Mouse (Mus musculus) cerebellum, adult 2 months (tissue): ENCODE data around the gene Slc6a20a. TPM values are rescaled to one million over a fixed set of nuclear protein-coding genes. Genes with fewer than 3 reads are reported as not detected.
"Not testable (repeated sequence)": the region's sequence is repeated elsewhere in the genome, so short reads cannot be mapped to it uniquely, and the experiment has no call there.

Experiments
- DNase-seq, 2 experiments: peaks; one replicate each; pipeline ENCODE4 v3.0.0; 2021
- H3K27ac ChIP-seq: fragments of 200-500 bp; 2 replicates; pipeline ENCODE4 v1.5.1; 2012; ENCODE audit warnings: low read length, control low read depth, inconsistent platforms; ENCODE audit not compliant: insufficient read depth
- H3K27me3 ChIP-seq: fragments of 200-500 bp; 2 replicates; pipeline ENCODE4 v1.6.1; 2012; ENCODE audit warnings: inconsistent platforms, mild to moderate bottlenecking, low read length, moderate library complexity; ENCODE audit not compliant: control insufficient read depth, insufficient read depth
- H3K4me1 ChIP-seq: fragments of 200-500 bp; 2 replicates; pipeline ENCODE4 v1.6.1; 2011; ENCODE audit warnings: low read length; ENCODE audit not compliant: control insufficient read depth, insufficient read depth
- H3K4me3 ChIP-seq: fragments of 200-500 bp; replicated peaks from 2 replicates; pipeline ENCODE3; 2011; ENCODE audit warnings: mild to moderate bottlenecking, low read depth, low read length, control low read depth; ENCODE audit not compliant: insufficient read depth
- CTCF ChIP-seq: fragments of 200-500 bp; IDR thresholded peaks from 2 replicates; pipeline ENCODE4 v1.5.1; 2011; ENCODE audit warnings: low read depth, mild to moderate bottlenecking, control low read depth, low read length, moderate library complexity, borderline replicate concordance; ENCODE audit not compliant: insufficient read depth
- POLR2A ChIP-seq: fragments of 200-500 bp; IDR thresholded peaks from 2 replicates; pipeline ENCODE4 v1.6.1; 2011; ENCODE audit warnings: low read length, control low read depth, borderline replicate concordance; ENCODE audit not compliant: insufficient read depth
- WGBS: fragments of 180-500 bp; shearing (Covaris S2); methylation state at CpG from one replicate; pipeline ENCODE4 v1.1.7; 2018; 5-methylcytosine and 5-hydroxymethylcytosine counted together
- polyA plus RNA-seq: library from polyadenylated mRNA; depleted of rRNA; stranded (reverse); fragments of >200 nt; gene quantifications from 2 replicates; pipeline ENCODE4 v1.2.3, GENCODE M21; 2012

The Slc6a20a gene
- polyA plus RNA-seq, 1 experiment: 10.8 TPM

DNA sequence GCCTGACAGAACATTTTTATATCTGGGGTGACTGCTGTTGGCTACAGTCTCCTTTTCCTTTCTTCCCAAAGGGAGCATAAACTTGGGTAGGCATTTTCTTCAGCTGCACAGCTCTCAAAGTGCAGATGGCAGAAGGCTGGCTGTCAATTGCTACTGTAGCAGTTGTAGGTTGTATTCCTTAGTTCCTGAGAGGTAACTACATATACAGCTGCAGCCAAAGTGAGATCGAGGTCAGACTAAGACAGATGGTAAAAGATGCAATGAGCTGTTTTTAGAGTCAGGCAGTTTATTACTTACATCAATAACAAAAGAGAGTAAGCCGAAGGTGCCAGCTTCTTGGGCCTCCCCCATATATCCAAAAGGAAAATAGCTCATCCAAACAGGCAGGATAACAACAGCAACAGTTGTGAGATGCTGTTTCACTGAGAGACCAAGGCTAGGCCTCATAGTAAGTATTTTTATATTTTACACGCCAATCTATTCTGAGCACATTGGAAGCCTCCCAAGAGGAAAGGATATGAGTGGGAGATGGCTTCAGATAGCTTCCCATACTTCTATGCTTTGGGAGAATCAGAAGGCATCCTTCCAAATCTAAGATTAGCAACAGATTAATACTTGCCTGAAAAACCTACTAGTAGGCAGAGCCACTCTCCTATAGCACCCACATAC lies 17.1 kb upstream of the Slc6a20a start:
- H3K4me1 ChIP-seq: no peaks in the 10 kb centered on the region
- no peak for DNase-seq
- H3K4me3 ChIP-seq: no peak overlapping the region
- no peak for TF ChIP-seq POLR2A
- no peak for TF ChIP-seq CTCF
- 57% methylated on average over 3 of the region's 3 CpGs for WGBS
- no peaks in the 10 kb centered on the region for H3K27me3 ChIP-seq
- no peak overlapping the region for H3K27ac ChIP-seq

DNA sequence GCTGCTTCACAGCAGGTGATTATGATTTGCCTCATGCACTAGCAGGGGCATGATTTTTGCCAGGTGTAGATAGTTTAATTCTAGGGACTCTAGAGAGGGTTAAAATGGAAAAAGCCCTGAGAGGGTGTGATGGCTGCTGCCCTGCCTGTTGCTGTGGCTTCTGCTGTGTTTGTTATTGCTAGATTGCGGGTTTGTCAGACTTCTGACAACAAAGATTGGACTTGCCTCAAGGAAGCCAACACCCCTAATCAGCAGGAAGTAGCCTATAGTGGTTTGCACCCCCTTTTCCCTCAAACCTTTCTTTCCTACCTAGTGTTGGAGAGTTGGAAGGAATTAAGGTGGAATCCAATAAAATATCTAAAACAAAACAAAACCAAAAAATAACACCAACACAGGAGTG lies 9.5 kb upstream of the Slc6a20a start:
- no peak overlapping the region for H3K27ac ChIP-seq
- H3K4me3 ChIP-seq: no peak overlapping the region
- H3K27me3 ChIP-seq: no peaks in the 10 kb centered on the region
- H3K4me1 ChIP-seq: no peaks in the 10 kb centered on the region
- 89% methylated on average over 1 of the region's 1 CpGs for WGBS
- TF ChIP-seq CTCF (no peak), POLR2A (no peak)
- no peak for DNase-seq

DNA sequence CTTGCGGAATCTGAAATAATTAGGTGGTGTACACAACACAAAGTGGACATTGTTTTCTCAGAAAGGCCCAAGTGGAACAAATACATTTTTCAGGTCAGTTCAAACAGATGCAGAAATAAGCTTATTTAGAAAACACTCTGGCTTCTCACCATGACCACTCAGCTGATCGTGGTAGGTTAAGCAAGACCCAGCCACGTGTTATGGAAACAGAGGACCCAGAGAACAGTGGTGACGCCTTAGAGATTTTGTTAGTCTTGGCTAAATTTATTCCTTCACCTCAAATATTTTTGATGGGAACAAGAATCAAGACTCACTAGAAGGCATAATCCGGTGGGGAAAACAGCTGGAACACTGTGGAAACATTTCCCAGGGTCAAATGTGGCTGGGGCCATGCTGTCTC lies 7.5 kb upstream of the Slc6a20a start:
- no peak for TF ChIP-seq POLR2A
- no peak for TF ChIP-seq CTCF
- no peak overlapping the region for H3K4me3 ChIP-seq
- H3K27me3 ChIP-seq: no peaks in the 10 kb centered on the region
- 56% methylated on average over 5 of the region's 5 CpGs for WGBS
- DNase-seq: peak in 1 of 2 experiments; percentile 4
- H3K27ac ChIP-seq: no peak overlapping the region
- H3K4me1 ChIP-seq: no peaks in the 10 kb centered on the region

DNA sequence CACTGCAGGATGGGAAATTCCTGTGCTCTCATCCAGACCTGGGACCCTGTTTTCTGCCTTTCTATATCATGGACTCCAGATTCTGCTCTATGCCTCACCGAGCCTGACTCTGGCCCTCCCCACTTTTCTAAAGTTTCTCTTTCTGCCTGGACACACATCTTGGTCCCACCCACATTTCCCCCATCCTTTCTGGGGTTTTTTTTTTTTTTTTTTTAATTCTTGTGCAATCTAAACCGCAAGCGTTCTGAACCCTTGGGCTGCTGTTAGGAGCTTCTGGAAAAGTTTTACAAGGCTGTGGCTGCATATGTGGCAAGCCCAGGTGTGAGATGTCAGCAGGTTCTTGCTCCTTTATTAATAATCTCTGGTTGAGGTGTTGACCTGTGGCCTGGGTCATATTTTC lies 5.0 kb upstream of the Slc6a20a start:
- no peak for DNase-seq
- TF ChIP-seq CTCF: no peak
- no peak for TF ChIP-seq POLR2A
- no peak overlapping the region for H3K4me3 ChIP-seq
- H3K27ac ChIP-seq: no peak overlapping the region
- peaks cover 1% of the 10 kb centered on the region; the same call in 1 of the 2 replicates for H3K27me3 ChIP-seq
- H3K4me1 ChIP-seq: no peaks in the 10 kb centered on the region
- 49% methylated on average over 3 of the region's 3 CpGs for WGBS

DNA sequence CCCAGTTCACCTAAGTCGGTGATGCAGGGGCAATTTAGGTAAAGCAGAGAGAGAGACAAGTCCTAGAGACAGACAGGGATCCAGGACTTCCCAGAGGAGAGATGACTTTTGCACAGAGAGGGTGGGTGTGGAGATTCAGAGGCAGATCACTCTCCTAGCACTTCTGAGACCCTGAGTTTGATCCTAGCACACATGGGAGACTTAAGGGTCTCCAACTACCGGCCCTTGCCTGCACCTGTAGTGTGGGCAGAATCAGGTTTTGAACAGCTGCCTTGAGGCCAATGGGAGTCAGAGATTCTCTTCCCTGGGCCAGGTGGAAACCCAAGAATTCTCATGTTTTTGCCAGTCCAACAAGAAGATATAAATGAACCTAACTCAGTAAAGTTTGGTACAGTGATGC lies 513 bp upstream of the Slc6a20a start:
- no peaks in the 10 kb centered on the region for H3K4me1 ChIP-seq
- DNase-seq: no peak
- WGBS: 47% methylated on average over 2 of the region's 2 CpGs
- H3K27me3 ChIP-seq: peaks cover 2% of the 10 kb centered on the region; the same call in 1 of the 2 replicates
- no peak overlapping the region for H3K27ac ChIP-seq
- no peak for TF ChIP-seq CTCF
- TF ChIP-seq POLR2A: no peak
- H3K4me3 ChIP-seq: no peak overlapping the region

DNA sequence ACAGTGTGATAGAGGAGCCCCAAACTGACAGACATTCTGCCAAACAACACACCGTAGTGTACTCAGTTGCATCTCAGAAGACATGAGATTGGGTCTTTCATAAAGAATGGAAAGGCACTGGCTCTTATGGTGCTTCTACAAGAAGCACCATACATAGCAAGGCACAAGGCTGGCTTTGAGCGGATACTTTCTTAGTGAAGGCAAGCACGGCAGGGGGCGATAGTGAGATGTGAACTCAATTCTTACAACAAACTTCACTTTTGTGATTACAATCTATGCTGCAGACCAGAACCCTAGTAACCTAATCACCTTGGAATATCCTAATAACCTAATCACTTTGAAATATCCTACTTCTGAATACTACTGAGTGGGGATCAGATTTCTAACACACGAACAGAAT lies 13.0 kb downstream of the Slc6a20a start:
- H3K4me3 ChIP-seq: no peak overlapping the region
- H3K27ac ChIP-seq: no peak overlapping the region
- TF ChIP-seq POLR2A (no peak), CTCF (no peak)
- H3K27me3 ChIP-seq: no peaks in the 10 kb centered on the region; the same call in 1 of the 2 replicates
- 52% methylated on average over 5 of the region's 5 CpGs for WGBS
- no peaks in the 10 kb centered on the region for H3K4me1 ChIP-seq
- DNase-seq: no peak

DNA sequence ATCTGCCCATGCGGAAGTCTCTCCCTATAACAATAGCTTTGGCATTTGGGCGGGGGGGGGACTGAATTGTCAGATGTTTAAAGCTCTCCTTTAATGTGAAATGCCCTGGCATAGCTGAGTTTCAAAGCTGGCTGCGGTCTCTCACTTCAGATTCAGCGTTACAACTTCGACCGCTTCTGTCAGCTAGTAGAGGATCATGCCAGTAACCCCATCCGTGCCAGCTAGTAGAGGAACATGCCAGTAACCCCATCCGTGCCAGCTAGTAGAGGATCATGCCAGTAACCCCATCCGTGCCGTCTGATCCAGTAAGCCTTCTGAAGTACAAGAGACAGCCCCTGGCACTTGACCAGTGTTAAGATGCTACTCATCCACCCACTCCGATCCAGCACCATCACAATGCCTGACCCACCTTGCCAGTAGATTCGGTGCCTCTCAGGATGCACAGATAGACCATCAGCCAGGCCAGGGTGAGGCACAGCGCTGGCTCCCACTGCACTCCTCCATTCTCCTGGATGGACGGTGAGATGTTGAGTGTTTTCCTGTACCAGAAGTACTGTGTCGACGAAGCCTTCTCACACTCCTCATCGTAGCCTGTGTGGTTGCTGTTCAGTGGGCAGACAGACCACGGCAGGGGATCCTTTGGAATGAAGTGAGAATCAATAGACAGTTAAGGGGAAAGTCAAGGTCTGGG lies 18.6 kb downstream of the Slc6a20a start:
- 16% methylated on average over 18 of the region's 18 CpGs for WGBS
- H3K4me1 ChIP-seq, H3K4me3 ChIP-seq, H3K27me3 ChIP-seq, DNase-seq, H3K27ac ChIP-seq: not testable (repeated sequence)

DNA sequence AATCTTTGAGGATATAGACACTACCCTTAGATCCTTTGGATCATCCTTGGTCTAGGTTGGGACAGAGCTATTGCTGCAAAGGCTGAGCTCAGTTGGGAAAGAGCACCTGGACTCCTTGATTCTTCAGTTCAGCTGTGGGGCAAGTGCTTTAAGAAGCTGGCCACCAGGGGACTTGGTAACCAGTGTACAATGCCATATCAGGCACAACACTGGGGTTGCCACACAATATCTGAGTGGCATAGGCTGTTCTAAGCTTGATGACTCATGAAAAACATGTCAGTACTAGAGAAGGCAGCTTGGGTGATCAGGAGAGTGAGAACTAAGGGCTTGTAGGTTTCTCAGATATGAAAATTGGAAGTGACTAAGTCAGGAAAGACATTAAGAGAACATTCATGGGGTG lies 19.7 kb downstream of the Slc6a20a start:
- Histone ChIP-seq H3K27ac (no peak overlapping the region), H3K27me3 (no peaks in the 10 kb centered on the region; the same call in 1 of the 2 replicates), H3K4me3 (no peak overlapping the region), H3K4me1 (no peaks in the 10 kb centered on the region; the same call in 1 of the 2 replicates)
- no peak for TF ChIP-seq POLR2A
- TF ChIP-seq CTCF: no peak
- DNase-seq: no peak
